Mouse (Mus musculus) stomach, postnatal 0 days (tissue): Measurements from ENCODE around the gene Negr1. TPM values are rescaled to one million over a fixed set of nuclear protein-coding genes. Genes with fewer than 3 reads are reported as not detected.

ENCODE experiments used
- ATAC-seq: fragments of 200-750 bp; cut with Nextera tagmentation; 2 replicates; pipeline ENCODE4 v1.8.0; 2017; ENCODE audit not compliant: low FRiP score, low TSS enrichment
- DNase-seq: peaks from one replicate; pipeline ENCODE4 v3.0.0-alpha.2; 2016; ENCODE audit warnings: low spot score
- H3K27ac ChIP-seq: fragments of 300-500 bp; sonication (generic); replicated peaks from 2 replicates; pipeline ENCODE4 v1.5.1; 2014; ENCODE audit warnings: mild to moderate bottlenecking, control low read depth
- H3K27me3 ChIP-seq: fragments of 300-500 bp; sonication (generic); 2 replicates; pipeline ENCODE4 v1.6.1; 2014; ENCODE audit warnings: low read length; ENCODE audit not compliant: control insufficient read depth, insufficient read depth
- H3K36me3 ChIP-seq: fragments of 300-500 bp; sonication (generic); 2 replicates; pipeline ENCODE4 v1.6.1; 2014; ENCODE audit warnings: low read length, mixed read lengths; ENCODE audit not compliant: control insufficient read depth, insufficient read depth
- H3K4me1 ChIP-seq: fragments of 300-500 bp; sonication (generic); replicated peaks from 2 replicates; pipeline ENCODE4 v1.6.1; 2014; ENCODE audit warnings: antibody characterized with exemption; ENCODE audit not compliant: control insufficient read depth, insufficient read depth
- H3K4me2 ChIP-seq: fragments of 300-500 bp; sonication (generic); replicated peaks from 2 replicates; pipeline ENCODE4 v1.6.1; 2014; ENCODE audit warnings: low read depth, mild to moderate bottlenecking, control low read depth, moderate library complexity
- H3K4me3 ChIP-seq: fragments of 300-500 bp; sonication (generic); 2 replicates; pipeline ENCODE4 v1.5.1; 2014; ENCODE audit warnings: low read depth, low read length, control low read depth
- H3K9ac ChIP-seq: fragments of 300-500 bp; sonication (generic); 2 replicates; pipeline ENCODE4 v1.6.1; 2014; ENCODE audit warnings: mild to moderate bottlenecking, low read length, control low read depth, mixed read lengths
- H3K9me3 ChIP-seq: fragments of 300-500 bp; sonication (generic); 2 replicates; pipeline ENCODE4 v1.6.1; 2016; ENCODE audit warnings: low read length; ENCODE audit not compliant: control insufficient read depth
- CTCF ChIP-seq: IDR thresholded peaks from 2 replicates; pipeline ENCODE4 v1.5.1; 2016; ENCODE audit warnings: antibody characterized with exemption, low read depth, mild to moderate bottlenecking, moderate library complexity
- EP300 ChIP-seq: optimal IDR thresholded peaks from 2 replicates; pipeline ENCODE3; 2016; ENCODE audit warnings: antibody characterized with exemption
- WGBS: fragments of 180-500 bp; shearing (Covaris S2); extraction: QIAGEN DNeasy Blood & Tissue Kit; methylation state at CpG from one replicate; pipeline ENCODE4 v1.1.7; 2014; 5-methylcytosine and 5-hydroxymethylcytosine counted together
- polyA plus RNA-seq: library from polyadenylated mRNA; unstranded; fragments of >200 nt; fragmentation: Nextera tagmentation; extraction: Ambion mirVana; gene quantifications from 2 replicates; pipeline ENCODE4 v1.2.1, GENCODE M21; 2015

Negr1 gene
- polyA plus RNA-seq, 1 experiment from 2014 or later: 1.5 TPM

- TF ChIP-seq EP300: no peak
- no peak for TF ChIP-seq CTCF
- H3K9me3 ChIP-seq: no peaks in the 10 kb centered on the region
- H3K27me3 ChIP-seq: no peaks in the 10 kb centered on the region
- H3K4me2 ChIP-seq: no peak overlapping the region
- no peaks in the 10 kb centered on the region for H3K36me3 ChIP-seq
- no peak overlapping the region for H3K4me3 ChIP-seq
- no peaks in the 10 kb centered on the region for H3K4me1 ChIP-seq
- no peak overlapping the region for H3K27ac ChIP-seq
- WGBS: 54% methylated on average over 3 of the region's 3 CpGs
- H3K9ac ChIP-seq: no peak overlapping the region
- ATAC-seq: no peak
- no peak for DNase-seq
Measured at GRCm38 (mm10) chr3:156851921-156852320, 290.3 kb downstream of the Negr1 start.

GRCm38 (mm10) chr3:156870239-156870921 lies 308.8 kb downstream of the Negr1 start:
- H3K9me3 ChIP-seq: no peaks in the 10 kb centered on the region
- 33% methylated on average over 3 of the region's 3 CpGs for WGBS

DNA sequence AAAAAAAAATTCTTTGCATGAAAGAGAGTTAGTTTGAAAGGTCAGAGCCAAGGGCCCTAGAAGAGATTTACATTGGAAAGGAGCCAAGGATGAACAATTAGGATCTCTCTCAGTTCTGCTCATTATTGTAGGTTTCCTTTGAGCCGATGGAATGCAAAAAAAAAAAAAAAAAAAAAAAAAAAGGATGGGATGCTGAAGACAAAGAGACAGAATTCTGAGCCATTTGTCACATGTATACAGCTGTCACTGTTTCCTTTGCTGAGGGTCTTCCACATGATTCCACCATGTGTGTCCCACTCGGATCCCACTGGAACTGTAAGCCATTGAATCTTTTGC lies 309.3 kb downstream of the Negr1 start:
- TF ChIP-seq CTCF: no peak
- no peak for TF ChIP-seq EP300
- ATAC-seq (no peak), DNase-seq (no peak)
- no peaks in the 10 kb centered on the region for H3K9me3 ChIP-seq
- WGBS: 47% methylated on average over 2 of the region's 2 CpGs
- no peaks in the 10 kb centered on the region for H3K4me1 ChIP-seq
- no peak overlapping the region for H3K27ac ChIP-seq
- H3K4me2 ChIP-seq: no peak overlapping the region
- H3K27me3 ChIP-seq: no peaks in the 10 kb centered on the region
- H3K9ac ChIP-seq: no peak overlapping the region
- H3K36me3 ChIP-seq: no peaks in the 10 kb centered on the region
- no peak overlapping the region for H3K4me3 ChIP-seq

More at GRCm38 (mm10) chr3:156870239-156870921, 308.8 kb downstream of the Negr1 start:
- Histone ChIP-seq H3K27ac (no peak overlapping the region), H3K27me3 (no peaks in the 10 kb centered on the region), H3K4me3 (no peak overlapping the region), H3K4me1 (no peaks in the 10 kb centered on the region), H3K4me2 (no peak overlapping the region), H3K36me3 (no peaks in the 10 kb centered on the region), H3K9ac (no peak overlapping the region)
- ATAC-seq (no peak), DNase-seq (no peak)
- TF ChIP-seq CTCF (no peak), EP300 (no peak)

- Histone ChIP-seq H3K4me1 (no peaks in the 10 kb centered on the region), H3K9ac (no peak overlapping the region), H3K9me3 (no peaks in the 10 kb centered on the region), H3K4me2 (no peak overlapping the region), H3K27ac (no peak overlapping the region), H3K4me3 (no peak overlapping the region), H3K27me3 (no peaks in the 10 kb centered on the region), H3K36me3 (no peaks in the 10 kb centered on the region)
- no peak for DNase-seq
- no peak for ATAC-seq
- TF ChIP-seq CTCF (peak; percentile 60), EP300 (no peak)
- 80% methylated on average over 6 of the region's 6 CpGs for WGBS
Measured at GRCm38 (mm10) chr3:156871641-156872196, 310.1 kb downstream of the Negr1 start.

DNA sequence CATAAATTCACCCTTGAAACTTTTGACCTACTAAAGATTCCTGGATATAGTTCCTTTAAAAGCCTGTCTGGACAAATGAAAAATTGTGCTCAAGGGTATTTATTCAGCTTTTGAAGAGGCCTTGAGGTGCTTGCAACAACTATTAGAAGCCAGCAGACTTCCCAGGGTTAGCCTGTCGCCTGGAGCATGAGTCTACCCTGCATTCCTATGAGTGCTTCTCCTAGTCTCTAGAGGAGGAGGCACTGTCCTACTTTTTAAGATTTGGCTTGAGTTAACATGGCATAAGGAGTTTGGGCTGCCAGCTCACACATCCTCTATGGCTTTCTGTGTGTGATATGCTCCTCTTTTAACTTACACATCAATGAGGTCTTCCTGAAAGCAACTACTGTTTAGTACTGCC lies 315.0 kb downstream of the Negr1 start:
- H3K27ac ChIP-seq: no peak overlapping the region
- H3K9me3 ChIP-seq: no peaks in the 10 kb centered on the region
- H3K4me2 ChIP-seq: no peak overlapping the region
- H3K36me3 ChIP-seq: no peaks in the 10 kb centered on the region
- DNase-seq: no peak
- TF ChIP-seq EP300: no peak
- no peak for TF ChIP-seq CTCF
- H3K4me3 ChIP-seq: no peak overlapping the region
- H3K4me1 ChIP-seq: no peaks in the 10 kb centered on the region
- H3K9ac ChIP-seq: no peak overlapping the region
- ATAC-seq: no peak
- 69% methylated on average over 1 of the region's 1 CpGs for WGBS
- no peaks in the 10 kb centered on the region for H3K27me3 ChIP-seq

DNA sequence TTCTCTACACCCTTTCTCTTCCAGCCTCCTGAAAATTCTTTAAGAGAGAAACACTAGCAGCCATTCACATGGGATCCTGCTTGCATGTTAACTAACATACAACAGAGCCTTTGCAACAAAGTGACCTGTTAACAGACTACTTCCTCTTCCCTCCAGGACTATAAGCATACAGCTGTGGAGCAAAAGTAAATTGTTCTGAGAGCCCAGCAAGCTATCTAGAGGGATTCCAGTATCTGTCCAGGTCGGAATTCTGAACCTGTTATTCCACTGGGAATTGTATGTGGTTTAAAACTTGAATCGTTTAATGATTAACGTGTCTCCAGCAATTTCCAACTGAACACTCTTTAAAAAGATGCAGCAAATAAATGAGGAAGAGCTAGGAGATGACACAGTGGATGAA lies 320.5 kb downstream of the Negr1 start:
- WGBS: 56% methylated on average over 3 of the region's 3 CpGs
- DNase-seq: no peak
- Histone ChIP-seq H3K9me3 (no peaks in the 10 kb centered on the region), H3K4me2 (no peak overlapping the region), H3K9ac (no peak overlapping the region), H3K27me3 (no peaks in the 10 kb centered on the region), H3K27ac (no peak overlapping the region), H3K4me3 (no peak overlapping the region), H3K36me3 (no peaks in the 10 kb centered on the region), H3K4me1 (no peaks in the 10 kb centered on the region)
- ATAC-seq: no peak
- TF ChIP-seq EP300 (no peak), CTCF (no peak)
